Mouse (Mus musculus): ENCODE results near the gene Asb16. TPM values are rescaled to one million over a fixed set of nuclear protein-coding genes. Genes with fewer than 3 reads are reported as not detected.

Asb16 gene
- polyA plus RNA-seq, 1 experiment from 2014 or later: not detected

DNA sequence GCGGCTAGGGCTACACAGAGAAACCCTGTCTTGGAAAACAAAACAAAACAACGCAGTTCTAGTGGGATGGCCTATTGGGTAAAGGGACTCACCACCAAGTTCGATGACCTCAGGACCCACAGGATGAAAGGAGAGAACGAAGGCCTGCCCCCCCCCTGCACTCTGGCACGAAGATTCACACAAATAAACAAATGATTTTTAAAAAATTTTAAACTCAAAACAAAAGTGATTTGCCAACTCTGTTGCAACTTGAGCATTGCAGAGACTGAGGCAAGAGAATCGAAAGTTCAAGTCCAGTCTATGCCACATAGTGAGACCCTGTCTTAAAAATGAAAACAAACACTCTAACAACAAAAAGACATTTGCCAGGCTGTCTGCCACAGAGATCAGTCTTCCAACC, 27.9 kb upstream of the Asb16 start:
- ATAC-seq (ENCODE audit: low FRiP score, low TSS enrichment): no peak
- H3K4me1 ChIP-seq (ENCODE audit: insufficient read depth, low read length): peaks cover 13% of the 10 kb centered on the region
- 0 out of 2 replicates have a peak, but pooled peaks cover 4% of the 10 kb centered on the region for H3K9me3 ChIP-seq (ENCODE audit: low read length)
- no peak overlapping the region for H3K4me2 ChIP-seq (replicated peaks; ENCODE audit: low read depth, low read length)
- H3K4me3 ChIP-seq (ENCODE audit: low read length): no peak overlapping the region
- WGBS: 85% methylated on average over 6 of the region's 6 CpGs
- 0 out of 2 replicates have a peak, but pooled peaks cover 3% of the 10 kb centered on the region for H3K27me3 ChIP-seq (ENCODE audit: insufficient read depth, low read length)
- no peak overlapping the region for H3K27ac ChIP-seq (ENCODE audit: low read length)
- no peak overlapping the region for H3K9ac ChIP-seq (replicated peaks; ENCODE audit: low read length)
- no peaks in the 10 kb centered on the region for H3K36me3 ChIP-seq (ENCODE audit: insufficient read depth, low read length)

DNA sequence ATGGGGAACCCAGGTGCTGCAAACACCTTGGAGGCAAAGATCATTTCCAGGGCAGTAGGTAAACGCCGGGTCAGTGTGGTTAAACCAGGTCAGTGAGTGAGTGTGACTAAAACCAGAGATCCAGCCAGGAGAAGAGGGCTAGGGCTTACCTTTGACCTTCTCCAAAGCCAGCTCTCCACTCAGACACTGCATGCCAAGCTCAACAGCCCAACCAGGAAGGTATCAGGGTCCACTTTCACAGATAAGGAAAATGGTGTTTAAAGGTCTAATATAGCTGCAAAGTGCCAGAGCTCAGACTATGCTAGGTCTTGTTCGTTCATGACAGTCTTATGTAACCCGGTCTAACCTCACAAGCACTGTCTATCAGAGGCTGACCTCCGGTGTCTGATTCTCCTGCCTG, 27.3 kb upstream of the Asb16 start:
- H3K4me2 ChIP-seq (replicated peaks; ENCODE audit: low read depth, low read length): no peak overlapping the region

DNA sequence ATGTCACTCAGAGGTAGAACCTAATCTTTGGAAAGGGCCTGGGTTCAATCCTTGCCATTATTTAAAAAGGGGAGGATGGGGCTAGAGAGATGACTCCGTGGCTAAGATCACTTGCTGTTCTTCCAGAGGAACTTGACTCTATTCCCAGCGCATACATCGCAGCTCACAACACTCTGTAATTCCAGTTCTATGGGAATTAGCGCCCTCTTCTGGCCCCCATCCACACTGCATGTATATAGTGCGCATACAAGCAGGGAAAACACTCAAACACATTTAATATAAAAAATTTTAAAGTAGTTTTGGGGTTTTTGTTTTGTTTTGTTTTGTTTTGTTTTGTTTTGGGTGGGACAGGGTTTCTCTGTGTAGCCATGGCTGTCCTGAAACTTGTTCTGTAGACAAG, 26.7 kb upstream of the Asb16 start:
- Histone ChIP-seq H3K4me3 (ENCODE audit: low read length) (no peak overlapping the region), H3K9ac (replicated peaks; ENCODE audit: low read length) (no peak overlapping the region), H3K36me3 (ENCODE audit: insufficient read depth, low read length) (no peaks in the 10 kb centered on the region), H3K27ac (ENCODE audit: low read length) (no peak overlapping the region), H3K27me3 (ENCODE audit: insufficient read depth, low read length) (0 out of 2 replicates have a peak, but pooled peaks cover 3% of the 10 kb centered on the region), H3K4me2 (replicated peaks; ENCODE audit: low read depth, low read length) (no peak overlapping the region), H3K9me3 (ENCODE audit: low read length) (0 out of 2 replicates have a peak, but pooled peaks cover 4% of the 10 kb centered on the region), H3K4me1 (ENCODE audit: insufficient read depth, low read length) (peaks cover 16% of the 10 kb centered on the region)
- WGBS: 46% methylated on average over 5 of the region's 5 CpGs
- ATAC-seq (ENCODE audit: low FRiP score, low TSS enrichment): no peak

More for the DNA sequence above, 27.3 kb upstream of the Asb16 start:
- 90% methylated on average over 5 of the region's 5 CpGs for WGBS
- H3K4me1 ChIP-seq (ENCODE audit: insufficient read depth, low read length): peaks cover 16% of the 10 kb centered on the region
- H3K27me3 ChIP-seq (ENCODE audit: insufficient read depth, low read length): 0 out of 2 replicates have a peak, but pooled peaks cover 3% of the 10 kb centered on the region
- H3K9me3 ChIP-seq (ENCODE audit: low read length): 0 out of 2 replicates have a peak, but pooled peaks cover 4% of the 10 kb centered on the region
- no peak overlapping the region for H3K9ac ChIP-seq (replicated peaks; ENCODE audit: low read length)
- H3K27ac ChIP-seq (ENCODE audit: low read length): no peak overlapping the region
- H3K4me3 ChIP-seq (ENCODE audit: low read length): no peak overlapping the region
- ATAC-seq (ENCODE audit: low FRiP score, low TSS enrichment): no peak
- H3K36me3 ChIP-seq (ENCODE audit: insufficient read depth, low read length): no peaks in the 10 kb centered on the region

DNA sequence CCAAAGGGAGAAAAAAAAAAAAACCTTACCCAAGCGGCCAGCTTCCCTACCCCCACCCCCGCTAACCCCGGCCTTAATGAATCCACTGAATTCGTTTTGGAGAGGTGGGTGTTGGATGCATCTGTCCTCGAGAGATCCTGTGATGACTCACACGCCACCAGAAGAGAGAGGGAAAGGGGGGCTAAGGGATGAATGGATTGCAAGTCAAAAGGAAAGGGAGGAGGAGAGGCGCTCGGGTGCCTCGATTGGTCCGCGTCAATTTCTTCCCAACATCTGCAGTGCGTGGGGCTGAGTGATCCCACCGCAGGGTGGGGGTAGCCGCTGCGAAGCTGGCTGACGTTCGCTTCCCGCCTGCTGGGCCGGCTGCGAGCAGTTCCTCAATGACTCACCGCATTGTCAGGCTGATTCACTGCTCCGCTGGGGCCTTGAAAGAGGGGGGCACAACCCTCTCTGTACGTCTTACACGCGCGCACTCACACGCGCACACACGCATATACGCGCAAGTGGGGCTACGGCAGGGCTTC, 23.6 kb upstream of the Asb16 start:
- peak; percentile 66 for ATAC-seq (ENCODE audit: low FRiP score, low TSS enrichment)
- Histone ChIP-seq H3K9me3 (ENCODE audit: low read length) (0 out of 2 replicates have a peak, but pooled peaks cover 4% of the 10 kb centered on the region), H3K27me3 (ENCODE audit: insufficient read depth, low read length) (0 out of 2 replicates have a peak, but pooled peaks cover 3% of the 10 kb centered on the region), H3K36me3 (ENCODE audit: insufficient read depth, low read length) (no peaks in the 10 kb centered on the region), H3K9ac (replicated peaks; ENCODE audit: low read length) (peak overlapping the region; percentile 63), H3K27ac (ENCODE audit: low read length) (peak overlapping the region; percentile 25; the same call in 1 of the 2 replicates), H3K4me2 (replicated peaks; ENCODE audit: low read depth, low read length) (peak overlapping the region; percentile 66), H3K4me3 (ENCODE audit: low read length) (peak overlapping the region; percentile 39), H3K4me1 (ENCODE audit: insufficient read depth, low read length) (peaks cover 25% of the 10 kb centered on the region)
- WGBS: under 1% methylated on average over 32 of the region's 32 CpGs

DNA sequence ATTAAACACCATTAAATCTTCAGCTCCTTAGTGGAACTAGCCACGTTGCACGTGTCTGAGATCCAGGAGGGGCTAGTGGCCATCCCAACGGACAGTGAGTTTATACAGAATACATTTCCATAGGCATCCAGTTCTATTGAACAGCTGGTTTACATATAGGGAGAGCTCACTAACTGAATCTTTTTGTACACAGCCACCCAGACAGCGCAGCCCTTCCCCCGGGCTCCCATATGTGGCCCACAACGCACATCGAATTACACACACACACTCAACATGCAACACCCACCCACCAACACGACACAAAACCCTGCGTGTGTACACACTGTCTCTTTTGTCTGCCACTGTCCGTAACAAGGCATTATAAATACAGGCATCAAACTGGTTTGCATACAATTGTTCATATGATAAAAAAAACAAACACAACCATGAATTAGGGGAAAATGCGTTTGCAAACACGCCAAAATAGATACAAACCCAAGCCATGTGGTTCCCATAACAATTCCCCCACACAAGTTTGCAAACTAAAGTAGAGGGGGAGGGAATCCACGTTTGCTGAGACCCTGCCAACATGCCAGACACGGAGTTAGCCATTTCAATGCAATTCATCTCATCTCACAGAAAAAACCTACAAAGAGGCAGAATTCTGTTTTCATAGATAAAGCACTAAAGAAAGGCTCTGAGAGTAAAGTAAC, 22.8 kb upstream of the Asb16 start:
- Histone ChIP-seq H3K4me3 (ENCODE audit: low read length) (peak overlapping the region; percentile 39), H3K9ac (replicated peaks; ENCODE audit: low read length) (peak overlapping the region; percentile 63), H3K27ac (ENCODE audit: low read length) (peak overlapping the region; percentile 25; the same call in 1 of the 2 replicates), H3K9me3 (ENCODE audit: low read length) (0 out of 2 replicates have a peak, but pooled peaks cover 4% of the 10 kb centered on the region), H3K4me1 (ENCODE audit: insufficient read depth, low read length) (peaks cover 25% of the 10 kb centered on the region), H3K4me2 (replicated peaks; ENCODE audit: low read depth, low read length) (peak overlapping the region; percentile 66), H3K27me3 (ENCODE audit: insufficient read depth, low read length) (0 out of 2 replicates have a peak, but pooled peaks cover 3% of the 10 kb centered on the region), H3K36me3 (ENCODE audit: insufficient read depth, low read length) (no peaks in the 10 kb centered on the region)
- ATAC-seq (ENCODE audit: low FRiP score, low TSS enrichment): peak; percentile 12; the same call in 1 of the 2 replicates
- WGBS: 50% methylated on average over 14 of the region's 14 CpGs

DNA sequence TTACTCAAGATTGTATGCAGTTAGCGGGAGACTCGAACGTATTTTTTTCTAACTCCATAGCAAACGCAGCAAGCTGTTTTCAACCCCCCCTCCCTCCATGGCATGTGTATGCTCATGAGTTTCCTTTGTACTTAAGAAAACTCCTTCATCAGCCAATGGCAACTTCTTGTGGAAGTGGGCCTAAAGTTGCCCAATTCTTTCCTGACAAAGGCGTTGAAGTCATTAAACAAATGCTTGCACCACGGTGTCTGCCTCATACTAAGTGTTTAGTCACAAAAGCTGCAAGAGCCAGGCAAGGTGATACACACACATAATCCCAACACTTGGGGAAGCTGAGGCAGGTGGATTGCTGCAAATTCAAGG, 22.3 kb upstream of the Asb16 start:
- peaks cover 25% of the 10 kb centered on the region for H3K4me1 ChIP-seq (ENCODE audit: insufficient read depth, low read length)
- no peak for ATAC-seq (ENCODE audit: low FRiP score, low TSS enrichment)
- H3K9ac ChIP-seq (replicated peaks; ENCODE audit: low read length): no peak overlapping the region
- H3K4me2 ChIP-seq (replicated peaks; ENCODE audit: low read depth, low read length): no peak overlapping the region
- 85% methylated on average over 6 of the region's 6 CpGs for WGBS
- 0 out of 2 replicates have a peak, but pooled peaks cover 3% of the 10 kb centered on the region for H3K27me3 ChIP-seq (ENCODE audit: insufficient read depth, low read length)
- H3K36me3 ChIP-seq (ENCODE audit: insufficient read depth, low read length): no peaks in the 10 kb centered on the region
- H3K9me3 ChIP-seq (ENCODE audit: low read length): 0 out of 2 replicates have a peak, but pooled peaks cover 4% of the 10 kb centered on the region
- no peak overlapping the region for H3K27ac ChIP-seq (ENCODE audit: low read length)
- no peak overlapping the region for H3K4me3 ChIP-seq (ENCODE audit: low read length)

DNA sequence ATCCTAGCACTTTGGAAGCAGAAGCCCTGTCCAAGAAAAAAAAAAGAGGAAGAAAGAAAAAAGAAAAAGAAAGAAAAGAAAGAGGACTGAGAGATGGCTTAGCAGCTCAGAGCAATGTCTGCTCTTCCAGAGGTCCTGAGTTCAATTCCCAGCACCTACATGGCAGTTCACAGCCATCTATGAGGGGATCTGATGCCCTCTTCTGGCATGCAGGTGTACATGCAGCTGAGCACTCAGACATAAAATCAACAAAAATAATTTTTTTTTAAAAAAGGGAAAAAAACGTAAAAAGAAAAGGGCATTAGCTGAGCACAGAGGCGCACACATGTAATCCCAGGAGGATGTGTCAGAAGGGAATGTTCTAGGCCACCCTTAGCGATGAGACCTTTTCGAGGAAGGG, 21.7 kb upstream of the Asb16 start:
- Histone ChIP-seq H3K4me3 (ENCODE audit: low read length) (no peak overlapping the region), H3K4me1 (ENCODE audit: insufficient read depth, low read length) (peaks cover 25% of the 10 kb centered on the region), H3K9me3 (ENCODE audit: low read length) (0 out of 2 replicates have a peak, but pooled peaks cover 2% of the 10 kb centered on the region), H3K27me3 (ENCODE audit: insufficient read depth, low read length) (0 out of 2 replicates have a peak, but pooled peaks cover 3% of the 10 kb centered on the region), H3K4me2 (replicated peaks; ENCODE audit: low read depth, low read length) (no peak overlapping the region), H3K36me3 (ENCODE audit: insufficient read depth, low read length) (no peaks in the 10 kb centered on the region), H3K27ac (ENCODE audit: low read length) (no peak overlapping the region), H3K9ac (replicated peaks; ENCODE audit: low read length) (no peak overlapping the region)
- 89% methylated on average over 4 of the region's 4 CpGs for WGBS
- no peak for ATAC-seq (ENCODE audit: low FRiP score, low TSS enrichment)

DNA sequence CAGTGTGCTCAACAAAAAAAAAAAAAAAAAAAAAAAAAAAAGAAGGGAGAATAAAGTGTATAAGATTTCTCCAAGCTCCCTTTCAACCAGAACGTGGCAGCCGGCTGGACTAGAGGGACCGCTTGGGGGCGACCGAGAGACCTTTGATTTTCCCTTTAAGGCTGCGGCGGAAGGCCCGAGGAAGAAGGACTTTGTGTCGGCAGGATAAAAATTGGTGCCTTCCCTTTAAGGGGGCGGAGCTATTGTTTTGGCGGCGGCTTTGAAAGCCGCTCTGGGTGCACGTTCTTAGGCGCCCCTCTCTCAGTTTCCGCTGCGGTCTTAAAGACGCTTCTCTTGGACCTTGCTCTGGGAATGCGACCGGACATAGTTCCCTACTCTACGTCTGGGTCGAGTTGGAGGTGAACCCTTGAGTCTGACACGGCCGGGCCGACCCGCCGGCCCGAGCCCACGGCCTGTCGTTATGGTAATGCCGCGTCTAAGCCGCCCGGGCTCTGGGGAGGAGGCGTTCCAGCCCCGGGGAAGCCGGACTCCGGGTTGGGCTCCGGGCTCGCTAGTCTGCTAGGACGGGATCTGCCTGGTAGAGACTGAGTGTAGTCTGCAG, 19.8 kb upstream of the Asb16 start, which contains the start of gene BC030867:
TSS of gene BC030867 (plus strand) at position 253 of the 601 bp plus-strand sequence.
- Histone ChIP-seq H3K27ac (ENCODE audit: low read length) (peak within 1 kb of the TSS; percentile 74), H3K27me3 (ENCODE audit: insufficient read depth, low read length) (0 out of 2 replicates have a peak, but pooled peaks cover 3% of the 10 kb centered on the region), H3K4me3 (ENCODE audit: low read length) (peak within 1 kb of the TSS; percentile 82), H3K9ac (replicated peaks; ENCODE audit: low read length) (peak within 1 kb of the TSS; percentile 76), H3K9me3 (ENCODE audit: low read length) (no peaks in the 10 kb centered on the region), H3K4me1 (ENCODE audit: insufficient read depth, low read length) (peaks cover 25% of the 10 kb centered on the region), H3K36me3 (ENCODE audit: insufficient read depth, low read length) (0 out of 2 replicates have a peak, but pooled peaks cover 3% of the 10 kb centered on the region), H3K4me2 (replicated peaks; ENCODE audit: low read depth, low read length) (peak within 1 kb of the TSS; percentile 80)
- ATAC-seq (ENCODE audit: low FRiP score, low TSS enrichment): peak; percentile 78
- under 1% methylated on average over 41 of the region's 41 CpGs for WGBS

DNA sequence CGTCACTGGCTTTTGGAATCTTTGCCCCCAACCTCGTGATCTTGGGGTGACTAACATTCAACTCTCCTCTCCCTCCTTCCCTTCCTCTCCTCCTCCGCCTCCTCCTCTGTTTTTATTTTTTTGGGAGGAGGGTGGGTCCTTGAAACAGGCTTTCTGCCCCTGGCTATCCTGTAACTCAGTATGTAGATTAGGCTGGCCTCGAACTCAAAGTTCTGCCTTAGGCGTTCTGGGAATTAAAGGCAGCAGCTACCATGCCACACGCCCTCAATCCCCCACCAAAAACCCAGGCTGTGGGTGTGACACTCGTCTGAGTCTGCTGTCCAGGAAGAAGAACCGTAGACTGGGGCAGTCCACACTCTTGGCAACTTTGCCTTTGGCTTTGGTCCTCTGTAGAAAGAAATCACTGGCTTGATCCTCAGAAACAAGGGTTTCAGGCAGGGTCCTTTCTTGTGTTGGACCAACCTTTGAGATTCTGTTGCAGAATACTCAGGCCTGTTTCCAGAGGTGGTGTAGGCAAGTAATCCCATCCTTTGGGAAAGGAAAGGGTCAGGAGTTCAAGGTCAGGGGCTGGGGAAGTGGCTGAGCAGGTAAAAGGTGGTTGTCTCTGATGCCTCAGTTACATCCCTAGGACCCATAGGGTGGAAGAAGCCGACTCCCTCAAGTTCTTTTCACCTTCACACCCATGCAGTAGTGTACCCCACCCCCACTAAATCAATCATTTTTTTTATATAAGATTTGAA, 19.0 kb upstream of the Asb16 start:
- Histone ChIP-seq H3K36me3 (ENCODE audit: insufficient read depth, low read length) (0 out of 2 replicates have a peak, but pooled peaks cover 3% of the 10 kb centered on the region), H3K27ac (ENCODE audit: low read length) (peak overlapping the region; percentile 74; the same call in 1 of the 2 replicates), H3K9ac (replicated peaks; ENCODE audit: low read length) (peak overlapping the region; percentile 76), H3K4me3 (ENCODE audit: low read length) (peak overlapping the region; percentile 82), H3K4me1 (ENCODE audit: insufficient read depth, low read length) (peaks cover 24% of the 10 kb centered on the region), H3K27me3 (ENCODE audit: insufficient read depth, low read length) (no peaks in the 10 kb centered on the region), H3K4me2 (replicated peaks; ENCODE audit: low read depth, low read length) (peak overlapping the region; percentile 80), H3K9me3 (ENCODE audit: low read length) (no peaks in the 10 kb centered on the region)
- WGBS: 16% methylated on average over 9 of the region's 9 CpGs
- no peak for ATAC-seq (ENCODE audit: low FRiP score, low TSS enrichment)
